ENCODE assay signal across 8 mouse cellular contexts in the genomic region with DNA sequence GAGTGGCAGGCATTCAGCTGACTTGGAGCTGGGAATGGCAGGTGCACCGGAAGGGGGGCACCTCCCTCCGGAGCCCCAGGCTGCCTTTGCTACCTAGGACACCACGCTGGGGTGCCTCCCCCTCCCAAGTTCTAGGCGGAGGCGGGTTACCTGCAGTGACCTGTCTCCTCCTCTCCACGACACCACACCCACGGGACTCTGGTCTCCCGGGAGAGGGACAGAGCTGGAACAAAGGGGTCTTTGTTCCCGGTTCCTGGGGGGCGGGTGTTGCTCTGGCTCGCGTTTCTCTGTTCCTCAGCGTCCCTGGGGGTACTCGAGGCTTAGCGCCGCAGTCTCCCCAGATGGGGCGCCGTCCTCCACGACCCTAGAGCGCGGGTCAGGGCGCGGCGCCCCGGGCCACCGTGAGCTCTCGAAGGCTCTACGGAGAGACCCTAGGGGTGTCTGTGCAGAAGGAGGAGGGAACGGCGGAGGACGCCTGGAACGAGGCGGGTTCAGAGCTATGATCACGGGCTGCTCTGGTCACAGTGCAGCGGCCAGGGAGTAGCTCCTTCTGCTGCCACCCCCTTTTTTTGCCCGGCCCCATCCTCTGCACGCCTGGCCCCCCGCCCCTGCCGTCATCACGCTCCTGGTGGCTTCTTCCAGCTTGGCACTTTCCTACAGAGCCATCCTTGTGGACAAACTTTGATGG. TPM values are rescaled to one million over a fixed set of nuclear protein-coding genes. Genes with fewer than 3 reads are reported as not detected.
DNase-seq lines count a peak whose midpoint lies in the region; ATAC-seq and TF ChIP-seq lines count a peak whose summit lies in the region.

Gene Kcnh8, plus strand, starts transcription at position 617 of the 688 bp plus-strand sequence.

- H3K4me3 ChIP-seq in heart, embryonic 16.5 days (ENCODE audit: low read length), result peak within 1 kb of the TSS; percentile 51
- peak within 1 kb of the TSS; percentile 65 to 92 for H3K4me3 ChIP-seq in ES-E14 (ENCODE audit: insufficient read depth in 1 of 2, low read depth in 1 of 2, low read length in 2 of 2, poor library complexity in 1 of 2, severe bottlenecking in 1 of 2)
- H3K4me3 ChIP-seq in embryonic facial prominence, embryonic 12.5 days, result peak within 1 kb of the TSS; percentile 41
- peak within 1 kb of the TSS; percentile 48 for H3K4me3 ChIP-seq in intestine, postnatal 0 days (ENCODE audit: low read depth, low read length)
- H3K4me3 ChIP-seq in neural tube, embryonic 11.5 days (ENCODE audit: low read depth, low read length), result peak within 1 kb of the TSS; percentile 46
- H3K4me3 ChIP-seq in heart, adult 2 months, result no peak within 1 kb of the TSS

- no peaks in the 10 kb centered on the region for H3K9me3 ChIP-seq in heart, embryonic 16.5 days (replicated peaks; ENCODE audit: control insufficient read depth, low read length)
- no peaks in the 10 kb centered on the region for H3K9me3 ChIP-seq in ES-E14 (ENCODE audit: control insufficient read depth, insufficient read depth, low read depth, low read length)
- no peaks in the 10 kb centered on the region for H3K9me3 ChIP-seq in embryonic facial prominence, embryonic 12.5 days
- H3K9me3 ChIP-seq in intestine, postnatal 0 days (ENCODE audit: control insufficient read depth), result no peaks in the 10 kb centered on the region
- no peaks in the 10 kb centered on the region for H3K9me3 ChIP-seq in neural tube, embryonic 11.5 days (ENCODE audit: control insufficient read depth, low read length)

- no peak for DNase-seq in heart, postnatal 14 days
- no peak for DNase-seq in ES-E14 (ENCODE audit: low read depth, low spot score)
- peak; percentile 63 for DNase-seq in neural tube, embryonic 11.5 days (ENCODE audit: low spot score)
- DNase-seq in urinary bladder, postnatal 10 days (ENCODE audit: low spot score), result no peak
- no peak for DNase-seq in heart, adult 2 months

- no peak for TF ChIP-seq CTCF in intestine, postnatal 0 days (IDR thresholded peaks at IDR 0.05; ENCODE audit: low read depth)
- no peak for TF ChIP-seq CTCF in heart, adult 2 months (IDR thresholded peaks at IDR 0.05)

- H3K4me1 ChIP-seq in heart, embryonic 16.5 days (ENCODE audit: control insufficient read depth, insufficient read depth, low read length), result no peaks in the 10 kb centered on the region; the same call in 1 of the 2 replicates
- H3K4me1 ChIP-seq in ES-E14 (ENCODE audit: control insufficient read depth in 2 of 2, insufficient read depth in 2 of 2, low read length in 2 of 2, poor library complexity in 1 of 2), result no peaks in the 10 kb centered on the region
- H3K4me1 ChIP-seq in embryonic facial prominence, embryonic 12.5 days, result peaks cover 5% of the 10 kb centered on the region; the same call in 1 of the 2 replicates
- H3K4me1 ChIP-seq in intestine, postnatal 0 days (replicated peaks; ENCODE audit: control insufficient read depth, insufficient read depth, low read length), result no peaks in the 10 kb centered on the region
- H3K4me1 ChIP-seq in neural tube, embryonic 11.5 days (ENCODE audit: control insufficient read depth, insufficient read depth, low read length), result no peaks in the 10 kb centered on the region
- no peaks in the 10 kb centered on the region for H3K4me1 ChIP-seq in heart, adult 2 months (ENCODE audit: control insufficient read depth, insufficient read depth, low read length)

- H3K9ac ChIP-seq in heart, embryonic 16.5 days (ENCODE audit: low read length), result no peak within 1 kb of the TSS
- H3K9ac ChIP-seq in ES-E14 (ENCODE audit: insufficient read depth, low read depth, low read length, poor library complexity, severe bottlenecking), result 0 out of 2 replicates have a peak within 1 kb of the TSS, but pooled peaks have one; percentile 57
- 0 out of 2 replicates have a peak within 1 kb of the TSS, but pooled peaks have one; percentile 24 for H3K9ac ChIP-seq in embryonic facial prominence, embryonic 12.5 days
- H3K9ac ChIP-seq in intestine, postnatal 0 days (ENCODE audit: low read depth, low read length), result no peak within 1 kb of the TSS
- peak within 1 kb of the TSS; percentile 64 for H3K9ac ChIP-seq in neural tube, embryonic 11.5 days (ENCODE audit: low read length)
- no peak within 1 kb of the TSS for H3K9ac ChIP-seq in heart, adult 2 months (ENCODE audit: low read depth, low read length)

- ATAC-seq in heart, embryonic 16.5 days (replicated peaks; ENCODE audit: extremely low read depth, insufficient read depth, low FRiP score), result no peak
- peak; percentile 54 for ATAC-seq in embryonic facial prominence, embryonic 12.5 days (ENCODE audit: insufficient number of reproducible peaks, insufficient read depth, low FRiP score, low TSS enrichment)
- ATAC-seq in intestine, postnatal 0 days, result peak; percentile 33; the same call in 1 of the 2 replicates
- ATAC-seq in neural tube, embryonic 11.5 days (ENCODE audit: insufficient read depth, low FRiP score, low TSS enrichment), result peak; percentile 52

- no peaks in the 10 kb centered on the region for H3K36me3 ChIP-seq in heart, embryonic 16.5 days (ENCODE audit: control insufficient read depth, insufficient read depth)
- H3K36me3 ChIP-seq in ES-E14 (ENCODE audit: control insufficient read depth, insufficient read depth, low read length, poor library complexity, severe bottlenecking), result no peaks in the 10 kb centered on the region
- no peaks in the 10 kb centered on the region for H3K36me3 ChIP-seq in embryonic facial prominence, embryonic 12.5 days
- no peaks in the 10 kb centered on the region for H3K36me3 ChIP-seq in intestine, postnatal 0 days (ENCODE audit: control insufficient read depth, insufficient read depth)
- H3K36me3 ChIP-seq in neural tube, embryonic 11.5 days (ENCODE audit: control insufficient read depth, insufficient read depth, low read length), result no peaks in the 10 kb centered on the region
- no peaks in the 10 kb centered on the region for H3K36me3 ChIP-seq in heart, adult 2 months (ENCODE audit: control insufficient read depth, insufficient read depth, low read length)

- in situ Hi-C loops in ES-E14 (cut with MboI; ENCODE audit: low sequenced_read_pairs in 2 of 2, unreplicated experiment in 2 of 2), result no loop called here

- peaks cover 34% of the 10 kb centered on the region for H3K27me3 ChIP-seq in heart, embryonic 16.5 days (ENCODE audit: control insufficient read depth, insufficient read depth, low read length)
- H3K27me3 ChIP-seq in embryonic facial prominence, embryonic 12.5 days, result peaks cover 36% of the 10 kb centered on the region
- peaks cover 22% of the 10 kb centered on the region for H3K27me3 ChIP-seq in intestine, postnatal 0 days (replicated peaks; ENCODE audit: control insufficient read depth, insufficient read depth, low read length)
- peaks cover 6% of the 10 kb centered on the region; the same call in 1 of the 2 replicates for H3K27me3 ChIP-seq in neural tube, embryonic 11.5 days (ENCODE audit: control insufficient read depth, insufficient read depth, low read length)
- H3K27me3 ChIP-seq in heart, adult 2 months (ENCODE audit: control insufficient read depth, insufficient read depth, low read length), result peaks cover 2% of the 10 kb centered on the region; the same call in 1 of the 2 replicates

- intact Hi-C loops in heart, postnatal 14 days (cut with DNase I), result no loop called here
- intact Hi-C loops in heart, adult 2 months (cut with DNase I), result no loop called here

- TF ChIP-seq POLR2A in heart, adult 2 months (IDR thresholded peaks at IDR 0.05; ENCODE audit: insufficient read depth, low read depth, low read length), result no peak

- H3K79me2 ChIP-seq in heart, adult 2 months (replicated peaks; ENCODE audit: control insufficient read depth, insufficient read depth, low read length), result no peaks in the 10 kb centered on the region

- H3K4me2 ChIP-seq in heart, embryonic 16.5 days (ENCODE audit: low read depth, low read length), result peak within 1 kb of the TSS; percentile 76
- peak within 1 kb of the TSS; percentile 57 for H3K4me2 ChIP-seq in embryonic facial prominence, embryonic 12.5 days (replicated peaks)
- H3K4me2 ChIP-seq in intestine, postnatal 0 days (replicated peaks; ENCODE audit: low read depth), result peak within 1 kb of the TSS; percentile 78
- H3K4me2 ChIP-seq in neural tube, embryonic 11.5 days (ENCODE audit: low read depth), result peak within 1 kb of the TSS; percentile 90

- 3% methylated on average over 40 of the region's 40 CpGs for WGBS in heart, embryonic 16.5 days
- 1% methylated on average over 40 of the region's 40 CpGs for WGBS in embryonic facial prominence, embryonic 12.5 days
- 1% methylated on average over 32 of the region's 40 CpGs for WGBS in intestine, postnatal 0 days
- under 1% methylated on average over 33 of the region's 40 CpGs for WGBS in neural tube, embryonic 11.5 days
- 3% methylated on average over 36 of the region's 40 CpGs for WGBS in heart, adult 2 months

- H3K27ac ChIP-seq in heart, embryonic 16.5 days (ENCODE audit: low read length), result no peak within 1 kb of the TSS
- H3K27ac ChIP-seq in ES-E14 (ENCODE audit: insufficient read depth, low read depth, low read length, poor library complexity, severe bottlenecking), result 0 out of 2 replicates have a peak within 1 kb of the TSS, but pooled peaks have one; percentile 30
- peak within 1 kb of the TSS; percentile 41; the same call in 1 of the 2 replicates for H3K27ac ChIP-seq in embryonic facial prominence, embryonic 12.5 days
- no peak within 1 kb of the TSS for H3K27ac ChIP-seq in intestine, postnatal 0 days (ENCODE audit: low read depth, low read length)
- peak within 1 kb of the TSS; percentile 67 for H3K27ac ChIP-seq in neural tube, embryonic 11.5 days (ENCODE audit: low read depth, low read length)
- no peak within 1 kb of the TSS for H3K27ac ChIP-seq in heart, adult 2 months

- TF ChIP-seq EP300 in heart, adult 2 months (IDR thresholded peaks at IDR 0.05; ENCODE audit: insufficient read depth, low read depth, low read length), result no peak

TF ChIP-seq in ES-E14, 5 proteins besides CTCF, POLR2A, EP300 and RAD21:
- TF ChIP-seq ZNF384 (IDR thresholded peaks at IDR 0.05; ENCODE audit: low read depth, low read length) (no peak), HCFC1 (IDR thresholded peaks at IDR 0.05; ENCODE audit: borderline replicate concordance, insufficient read depth, low read length) (no peak), ZC3H11A (IDR thresholded peaks at IDR 0.05; ENCODE audit: borderline replicate concordance, low read depth, low read length) (no peak), CHD2 (IDR thresholded peaks at IDR 0.05; ENCODE audit: low read depth, low read length) (no peak), MAFK (IDR thresholded peaks at IDR 0.05; ENCODE audit: insufficient read depth, low read depth, low read length) (no peak)
TF ChIP-seq in ES-E14: peak in this region for 0.

RNA-seq across cellular contexts. Expression of gene Kcnh8, which starts in this region (rescaled TPM):
- not detected in 2 replicates for polyA plus RNA-seq in heart, embryonic 16.5 days (2015; fragmentation: Nextera tagmentation; extraction: Ambion mirVana)
- total RNA-seq in heart, postnatal 14 days (2021), result under 1 TPM in 1 of 2 experiments, not detected in 1; 0.05 TPM
- total RNA-seq in ES-E14 (2012; rRNA removed), result 0.18 and 0.53 TPM in 2 replicates
- polyA plus RNA-seq in embryonic facial prominence, embryonic 12.5 days (2016; fragmentation: Nextera tagmentation; extraction: Ambion mirVana), result 0.85 and 0.88 TPM in 2 replicates
- 0.16 and 0.20 TPM in 2 replicates for polyA plus RNA-seq in intestine, postnatal 0 days (2015; fragmentation: Nextera tagmentation; extraction: Ambion mirVana)
- polyA plus RNA-seq in neural tube, embryonic 11.5 days (2014; fragmentation: Nextera tagmentation; extraction: Ambion mirVana), result 1.9 and 3.2 TPM in 2 replicates
- not detected for total RNA-seq in heart, adult 2 months (2021)
- 0.06 and 0.09 TPM in 2 replicates for polyA plus RNA-seq in heart, adult 2 months (2012; rRNA removed)

Comparison
In these comparisons a context has a peak if more than half of its experiments do, and no peak if none do; other contexts are left out.
1. Peak in ATAC-seq, H3K4me3 ChIP-seq, H3K27ac ChIP-seq, H3K9ac ChIP-seq and H3K4me2 ChIP-seq in embryonic facial prominence, embryonic 12.5 days; RNA of the gene not detected or under 1 TPM.
2. Peak in ATAC-seq, H3K4me3 ChIP-seq and H3K4me2 ChIP-seq in intestine, postnatal 0 days; RNA of the gene not detected or under 1 TPM.
3. H3K27ac ChIP-seq: peak in ES-E14 (single experiment) and neural tube, embryonic 11.5 days (single experiment); none in heart, embryonic 16.5 days (single experiment), intestine, postnatal 0 days (single experiment) and heart, adult 2 months (single experiment).
4. H3K9ac ChIP-seq: peak in ES-E14 (single experiment) and neural tube, embryonic 11.5 days (single experiment); none in heart, embryonic 16.5 days (single experiment), intestine, postnatal 0 days (single experiment) and heart, adult 2 months (single experiment).
5. Peak in every context shown above with its lines, with median percentiles within 50 percentile points of each other: H3K4me2 ChIP-seq.